Mouse (Mus musculus): ENCODE measurements around the gene Gm20604.

- no peak for TF ChIP-seq EP300 (IDR thresholded peaks at IDR 0.05; ENCODE audit: insufficient read depth, low read depth, low read length)
- no peak for TF ChIP-seq CTCF (IDR thresholded peaks at IDR 0.05)
Measured at GRCm38 (mm10) chr12:102713153-102713865, 45.2 kb downstream of the Gm20604 start.
